Mouse (Mus musculus): ENCODE measurements around the gene Gm11060. TPM values are rescaled to one million over a fixed set of nuclear protein-coding genes. Genes with fewer than 3 reads are reported as not detected.

The Gm11060 gene
- polyA plus RNA-seq, 1 experiment: not detected

DNA sequence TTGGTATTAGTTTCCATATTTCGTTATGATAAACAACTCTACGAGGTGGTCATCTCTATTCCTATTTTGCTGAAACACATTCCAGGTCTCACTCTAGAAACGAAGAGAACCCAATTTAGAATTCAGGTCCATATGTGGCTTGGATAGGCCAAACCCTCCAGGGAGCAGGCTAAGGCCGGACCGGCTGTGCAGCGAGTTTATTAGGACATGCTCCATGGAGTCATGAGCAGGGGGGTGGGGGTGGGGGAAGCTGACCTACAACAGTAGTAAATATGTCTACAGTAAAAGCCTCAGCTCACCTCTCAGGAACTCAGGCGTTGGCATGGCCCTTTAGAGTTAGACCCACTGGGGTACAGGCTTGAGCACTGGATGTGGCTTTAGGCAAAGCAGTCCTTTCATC, 14.7 kb upstream of the Gm11060 start:
- TF ChIP-seq CTCF (IDR thresholded peaks at IDR 0.05; ENCODE audit: insufficient read depth, low read depth, low read length) (no peak), POLR2A (IDR thresholded peaks at IDR 0.05; ENCODE audit: insufficient read depth, low read depth, low read length) (no peak)
- H3K4me3 ChIP-seq (ENCODE audit: insufficient read depth, low read depth, low read length): no peak overlapping the region
- 91% methylated on average over 7 of the region's 7 CpGs for WGBS
- H3K27ac ChIP-seq (ENCODE audit: insufficient read depth, low read depth, low read length): no peak overlapping the region
- H3K4me1 ChIP-seq (ENCODE audit: control insufficient read depth, insufficient read depth, low read length): no peaks in the 10 kb centered on the region

GRCm38 (mm10) chr2:105082256-105082790, 9.5 kb upstream of the Gm11060 start:
- TF ChIP-seq CTCF (IDR thresholded peaks at IDR 0.05; ENCODE audit: insufficient read depth, low read depth, low read length): no peak
- TF ChIP-seq POLR2A (IDR thresholded peaks at IDR 0.05; ENCODE audit: insufficient read depth, low read depth, low read length): no peak
- no peaks in the 10 kb centered on the region for H3K4me1 ChIP-seq (ENCODE audit: control insufficient read depth, insufficient read depth, low read length)
- 44% methylated on average over 9 of the region's 9 CpGs for WGBS
- H3K27ac ChIP-seq (ENCODE audit: insufficient read depth, low read depth, low read length): no peak overlapping the region
- no peak overlapping the region for H3K4me3 ChIP-seq (ENCODE audit: insufficient read depth, low read depth, low read length)

GRCm38 (mm10) chr2:105084035-105084434, 7.8 kb upstream of the Gm11060 start:
- Histone ChIP-seq H3K27ac (ENCODE audit: insufficient read depth, low read depth, low read length) (no peak overlapping the region), H3K4me3 (ENCODE audit: insufficient read depth, low read depth, low read length) (no peak overlapping the region), H3K4me1 (ENCODE audit: control insufficient read depth, insufficient read depth, low read length) (no peaks in the 10 kb centered on the region)
- 60% methylated on average over 4 of the region's 4 CpGs for WGBS
- TF ChIP-seq CTCF (IDR thresholded peaks at IDR 0.05; ENCODE audit: insufficient read depth, low read depth, low read length) (no peak), POLR2A (IDR thresholded peaks at IDR 0.05; ENCODE audit: insufficient read depth, low read depth, low read length) (no peak)

GRCm38 (mm10) chr2:105086081-105086480, 5.7 kb upstream of the Gm11060 start:
- TF ChIP-seq POLR2A (IDR thresholded peaks at IDR 0.05; ENCODE audit: insufficient read depth, low read depth, low read length) (no peak), CTCF (IDR thresholded peaks at IDR 0.05; ENCODE audit: insufficient read depth, low read depth, low read length) (no peak)
- 98% methylated on average over 3 of the region's 3 CpGs for WGBS
- Histone ChIP-seq H3K4me1 (ENCODE audit: control insufficient read depth, insufficient read depth, low read length) (no peaks in the 10 kb centered on the region), H3K4me3 (ENCODE audit: insufficient read depth, low read depth, low read length) (no peak overlapping the region), H3K27ac (ENCODE audit: insufficient read depth, low read depth, low read length) (no peak overlapping the region)

DNA sequence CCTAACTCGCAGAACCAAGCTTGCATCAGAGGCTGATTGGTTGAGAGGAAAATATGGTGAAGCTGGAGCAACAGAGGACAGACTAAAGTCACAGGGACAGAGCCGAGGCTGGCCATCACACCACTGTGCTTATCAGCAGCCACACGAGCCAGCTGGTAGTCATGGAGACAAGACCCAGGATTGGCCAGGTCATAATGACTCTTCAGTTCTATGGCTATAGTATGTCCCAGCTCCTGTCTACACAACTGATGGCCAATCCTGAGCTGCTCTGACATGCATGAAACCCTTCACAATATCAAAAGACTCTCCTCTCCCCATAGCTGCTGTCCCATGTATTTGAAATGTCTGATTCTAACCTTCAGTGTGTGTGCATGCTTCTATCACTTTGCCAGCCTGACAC, 3.8 kb upstream of the Gm11060 start:
- no peaks in the 10 kb centered on the region for H3K4me1 ChIP-seq (ENCODE audit: control insufficient read depth, insufficient read depth, low read length)
- TF ChIP-seq POLR2A (IDR thresholded peaks at IDR 0.05; ENCODE audit: insufficient read depth, low read depth, low read length) (no peak), CTCF (IDR thresholded peaks at IDR 0.05; ENCODE audit: insufficient read depth, low read depth, low read length) (no peak)
- H3K4me3 ChIP-seq (ENCODE audit: insufficient read depth, low read depth, low read length): no peak overlapping the region
- WGBS: 99% methylated on average over 3 of the region's 3 CpGs
- H3K27ac ChIP-seq (ENCODE audit: insufficient read depth, low read depth, low read length): no peak overlapping the region

- no peak overlapping the region for H3K27ac ChIP-seq (ENCODE audit: insufficient read depth, low read depth, low read length)
- WGBS: 75% methylated on average over 4 of the region's 4 CpGs
- no peak overlapping the region for H3K4me3 ChIP-seq (ENCODE audit: insufficient read depth, low read depth, low read length)
- H3K4me1 ChIP-seq (ENCODE audit: control insufficient read depth, insufficient read depth, low read length): no peaks in the 10 kb centered on the region
- TF ChIP-seq POLR2A (IDR thresholded peaks at IDR 0.05; ENCODE audit: insufficient read depth, low read depth, low read length): no peak
- no peak for TF ChIP-seq CTCF (IDR thresholded peaks at IDR 0.05; ENCODE audit: insufficient read depth, low read depth, low read length)
Measured at GRCm38 (mm10) chr2:105089083-105089482, 2.7 kb upstream of the Gm11060 start.

DNA sequence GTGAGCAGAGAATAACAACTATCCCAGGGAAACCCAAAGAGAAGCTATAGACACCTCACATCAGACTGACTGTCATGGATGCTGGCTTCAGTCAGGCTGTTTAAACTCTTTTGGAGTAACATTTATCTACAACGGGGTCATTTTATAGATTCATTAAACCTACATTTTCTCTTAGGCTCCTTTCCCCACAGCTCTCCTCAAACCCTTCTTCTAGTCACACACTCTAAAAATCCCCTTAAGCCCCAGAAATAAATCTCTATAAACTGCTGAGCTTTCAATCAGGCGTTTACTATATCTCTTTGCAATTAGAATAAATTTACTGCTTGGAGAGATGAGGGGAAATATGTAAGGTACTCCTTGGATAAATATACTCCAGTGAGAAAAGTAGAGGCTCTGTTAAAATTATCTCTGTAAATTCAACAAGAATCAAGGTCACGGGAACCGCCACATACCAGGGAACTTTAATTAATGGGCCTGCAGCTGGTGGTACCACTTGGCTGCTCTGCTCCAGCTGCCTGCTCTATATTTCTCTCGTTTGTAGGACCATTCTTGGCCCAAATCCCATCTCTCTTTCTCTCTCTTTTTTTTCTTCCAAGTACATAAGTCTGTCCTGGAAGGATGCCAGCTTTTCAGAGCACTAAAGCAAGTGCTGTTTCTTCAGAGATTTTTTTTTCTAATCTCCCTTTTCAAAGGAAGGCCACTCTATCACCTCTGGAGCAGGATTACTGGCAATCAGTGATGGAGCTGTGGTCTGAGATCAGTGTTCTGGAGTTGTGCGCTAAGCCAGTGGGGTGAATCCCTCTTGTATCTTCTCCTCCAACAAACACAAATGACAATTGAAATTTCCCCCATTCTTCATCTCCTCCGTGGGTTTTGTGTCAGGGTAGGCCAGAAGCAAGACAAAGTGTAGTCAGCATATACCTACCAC, 2.0 kb upstream of the Gm11060 start:
- WGBS: 25% methylated on average over 7 of the region's 7 CpGs
- Histone ChIP-seq H3K27ac (ENCODE audit: insufficient read depth, low read depth, low read length) (no peak overlapping the region), H3K4me3 (ENCODE audit: insufficient read depth, low read depth, low read length) (no peak overlapping the region)

DNA sequence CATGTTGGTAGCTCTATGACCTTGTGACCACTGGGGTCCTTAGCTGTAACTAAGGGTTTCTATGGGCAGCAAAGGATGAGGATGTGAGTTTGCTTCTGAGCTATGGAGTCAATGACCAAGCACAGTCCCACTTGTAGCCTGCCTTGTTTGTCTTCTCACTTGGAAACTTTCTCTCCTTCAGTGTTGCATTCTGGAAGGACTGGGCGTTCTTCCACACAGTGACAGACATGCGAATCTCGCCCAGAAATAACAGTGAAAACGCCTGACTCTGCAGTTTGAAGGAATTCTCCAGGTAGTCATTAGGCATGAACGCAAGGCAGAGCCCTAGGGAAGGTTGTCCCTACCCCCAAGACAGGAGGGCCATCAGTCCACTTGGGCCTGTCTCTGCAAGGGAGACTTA, 827 bp upstream of the Gm11060 start:
- TF ChIP-seq POLR2A (IDR thresholded peaks at IDR 0.05; ENCODE audit: insufficient read depth, low read depth, low read length): no peak
- no peak for TF ChIP-seq CTCF (IDR thresholded peaks at IDR 0.05; ENCODE audit: insufficient read depth, low read depth, low read length)
- no peak overlapping the region for H3K4me3 ChIP-seq (ENCODE audit: insufficient read depth, low read depth, low read length)
- H3K4me1 ChIP-seq (ENCODE audit: control insufficient read depth, insufficient read depth, low read length): no peaks in the 10 kb centered on the region
- 86% methylated on average over 5 of the region's 5 CpGs for WGBS
- no peak overlapping the region for H3K27ac ChIP-seq (ENCODE audit: insufficient read depth, low read depth, low read length)

More for the DNA sequence above, 2.0 kb upstream of the Gm11060 start:
- TF ChIP-seq CTCF (IDR thresholded peaks at IDR 0.05; ENCODE audit: insufficient read depth, low read depth, low read length): no peak
- no peaks in the 10 kb centered on the region for H3K4me1 ChIP-seq (ENCODE audit: control insufficient read depth, insufficient read depth, low read length)

DNA sequence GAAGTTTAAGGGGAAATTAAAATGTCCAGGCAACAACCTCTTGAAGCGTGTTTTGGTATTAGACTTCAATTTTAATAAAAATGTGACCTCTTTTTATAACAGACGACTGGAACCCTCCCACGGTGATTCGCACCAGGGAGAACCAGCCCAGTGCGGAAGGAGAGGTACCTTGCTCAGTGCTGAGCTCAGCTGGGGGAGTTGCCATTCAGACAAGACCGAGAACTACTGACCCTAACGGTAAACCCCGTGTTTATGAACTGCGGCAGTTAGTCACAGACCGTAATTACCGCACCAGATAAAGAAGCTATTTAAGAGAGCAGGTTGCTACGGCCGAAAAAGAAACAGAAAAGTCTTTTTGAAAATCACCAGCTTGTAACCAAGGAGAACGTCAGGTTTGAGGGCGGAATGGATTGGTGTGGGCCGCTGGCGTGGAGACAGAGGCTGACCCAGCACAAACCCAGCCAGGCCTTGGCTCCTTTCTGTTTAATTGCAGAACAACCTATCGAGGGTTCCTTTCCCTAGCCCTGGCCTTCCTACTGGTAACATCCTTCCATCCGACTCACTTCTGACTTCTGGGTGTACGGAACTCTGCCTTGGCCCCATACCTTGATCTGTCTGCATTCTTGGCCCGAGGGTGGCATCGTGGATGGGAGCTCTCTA, 5.6 kb downstream of the Gm11060 start:
- Histone ChIP-seq H3K4me1 (ENCODE audit: control insufficient read depth, insufficient read depth, low read length) (no peaks in the 10 kb centered on the region), H3K4me3 (ENCODE audit: insufficient read depth, low read depth, low read length) (no peak overlapping the region), H3K27ac (ENCODE audit: insufficient read depth, low read depth, low read length) (no peak overlapping the region)
- TF ChIP-seq CTCF (IDR thresholded peaks at IDR 0.05; ENCODE audit: insufficient read depth, low read depth, low read length): no peak
- no peak for TF ChIP-seq POLR2A (IDR thresholded peaks at IDR 0.05; ENCODE audit: insufficient read depth, low read depth, low read length)
- WGBS: 63% methylated on average over 22 of the region's 22 CpGs

All from olfactory bulb, adult 2 months (tissue).